Mouse (Mus musculus): Measurements from ENCODE around the gene Neurl3. TPM values are rescaled to one million over a fixed set of nuclear protein-coding genes. Genes with fewer than 3 reads are reported as not detected.

The Neurl3 gene
- total and polyA plus RNA-seq, 3 experiments, result 0.08 to 0.09 (median 0.08) TPM

DNA sequence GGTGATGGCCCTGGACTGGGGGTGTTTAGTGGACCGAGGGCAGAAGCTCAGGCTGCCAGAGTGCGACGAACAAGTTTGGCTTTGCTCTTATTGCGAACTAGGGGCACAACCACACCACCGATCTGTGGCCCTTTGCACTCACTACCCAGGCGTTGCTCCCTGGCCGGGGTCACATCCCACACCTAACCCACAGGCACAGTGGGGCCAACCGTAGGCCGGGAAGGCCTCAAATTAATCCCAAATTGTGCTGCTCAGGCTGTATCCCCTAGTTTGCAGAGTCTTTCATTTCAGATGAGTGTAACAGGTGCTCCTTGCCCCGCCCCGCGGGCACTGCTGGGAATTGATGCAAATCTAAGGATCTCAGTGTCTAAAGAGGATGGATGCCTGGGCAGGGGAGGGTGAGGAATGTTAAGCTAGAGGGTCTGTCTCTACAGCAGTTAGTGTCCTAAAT lies 34.0 kb upstream of the Neurl3 start:
- Histone ChIP-seq H3K27me3 (replicated peaks) (peaks cover 5% of the 10 kb centered on the region), H3K36me3 (replicated peaks in 1 of 2; ENCODE audit: control insufficient read depth in 1 of 2, insufficient read depth in 1 of 2, low read length in 1 of 2) (peaks cover 11 to 33% of the 10 kb centered on the region in 2 experiments), H3K4me2 (ENCODE audit: insufficient read depth, low read depth, poor library complexity, severe bottlenecking) (peak overlapping the region; percentile 83), H3K9ac (ENCODE audit: insufficient read depth, low read depth) (peak overlapping the region; percentile 82), H3K4me1 (ENCODE audit: control insufficient read depth in 1 of 2, insufficient read depth in 2 of 2) (peaks cover 19 to 60% of the 10 kb centered on the region in 2 experiments), H3K9me3 (replicated peaks; ENCODE audit: low read length) (no peaks in the 10 kb centered on the region), H3K27ac (ENCODE audit: insufficient read depth, low read depth) (peak overlapping the region; percentile 80), H3K79me2 (replicated peaks; ENCODE audit: control insufficient read depth, extremely low read depth, insufficient read depth, poor library complexity, severe bottlenecking) (peaks cover 13% of the 10 kb centered on the region), H3K4me3 (replicated peaks in 1 of 3; ENCODE audit: low read depth in 2 of 3, low read length in 2 of 3, poor library complexity in 1 of 3) (peak overlapping the region; percentile 64 to 73 (median 70))
- dilution Hi-C loops (cut with MboI; ENCODE audit: extremely low pct_ligation_motif_present, extremely low pct_unique_long_range_greater_than_20kb, low sequenced_read_pairs), result no loop called here
- DNase-seq (ENCODE audit: extremely low read depth), result peak; percentile 48
- TF ChIP-seq IRF4 (IDR thresholded peaks at IDR 0.05; ENCODE audit: low read depth, low read length) (no peak), NELFE (IDR thresholded peaks at IDR 0.05; ENCODE audit: low read depth, low read length) (no peak), ELF1 (IDR thresholded peaks at IDR 0.05; ENCODE audit: low read depth, low read length) (no peak), UBTF (IDR thresholded peaks at IDR 0.05; ENCODE audit: low read depth, low read length) (no peak), SMC3 (IDR thresholded peaks at IDR 0.05; ENCODE audit: low read depth, low read length) (no peak), EP300 (IDR thresholded peaks at IDR 0.05; ENCODE audit: low read length) (no peak), ETS1 (conservative IDR thresholded peaks at IDR 0.05; ENCODE audit: low read depth, low read length) (no peak), ZC3H11A (IDR thresholded peaks at IDR 0.05; ENCODE audit: low read depth, low read length) (no peak), TBP (conservative IDR thresholded peaks at IDR 0.05; ENCODE audit: low read depth, low read length) (no peak)
- in situ Hi-C loops (cut with MboI; ENCODE audit: low pct_ligation_motif_present, low pct_unique_long_range_greater_than_20kb, low sequenced_read_pairs), result no loop called here

- Histone ChIP-seq H3K27me3 (replicated peaks) (peaks cover 5% of the 10 kb centered on the region), H3K27ac (ENCODE audit: insufficient read depth, low read depth) (peak within 1 kb of the TSS; percentile 81)
- TF ChIP-seq RCOR1 (conservative IDR thresholded peaks at IDR 0.05; ENCODE audit: low read depth, low read length) (peak; percentile 79), GABPA (IDR thresholded peaks at IDR 0.05; ENCODE audit: insufficient replicate concordance, low read depth, low read length) (peak; percentile 44; the same call in 1 of the 2 replicates), NELFE (IDR thresholded peaks at IDR 0.05; ENCODE audit: low read depth, low read length) (peak; percentile 99), TCF12 (IDR thresholded peaks at IDR 0.05; ENCODE audit: low read depth, low read length) (peak; percentile 84), MAX (IDR thresholded peaks at IDR 0.05; ENCODE audit: low read length) (peak; percentile 84), MAFK (IDR thresholded peaks at IDR 0.05; ENCODE audit: insufficient replicate concordance, low read length) (0 out of 2 replicates have a peak, but pooled peaks have one; percentile 50), IRF4 (IDR thresholded peaks at IDR 0.05; ENCODE audit: low read depth, low read length) (peak; percentile 67), PAX5 (IDR thresholded peaks at IDR 0.05; ENCODE audit: low read length) (no peak), USF2 (conservative IDR thresholded peaks at IDR 0.05; ENCODE audit: low read depth, low read length) (no peak), EP300 (IDR thresholded peaks at IDR 0.05; ENCODE audit: low read length) (peak; percentile 22; the same call in 1 of the 2 replicates), MXI1 (IDR thresholded peaks at IDR 0.05; ENCODE audit: low read depth, low read length) (peak; percentile 90), POLR2AphosphoS2 (IDR thresholded peaks at IDR 0.05; ENCODE audit: low read depth, low read length) (peak; percentile 97), TBP (conservative IDR thresholded peaks at IDR 0.05; ENCODE audit: low read depth, low read length) (peak; percentile 27; the same call in 1 of the 2 replicates), POLR2A (IDR thresholded peaks at IDR 0.05; ENCODE audit: low read depth, low read length) (peak; percentile 100), KAT2A (IDR thresholded peaks at IDR 0.05; ENCODE audit: insufficient replicate concordance, low read length) (peak; percentile 89; the same call in 1 of the 2 replicates), E2F4 (IDR thresholded peaks at IDR 0.05; ENCODE audit: insufficient replicate concordance, low read depth, low read length) (no peak), JUND (conservative IDR thresholded peaks at IDR 0.05; ENCODE audit: low read depth, low read length) (no peak), CHD1 (IDR thresholded peaks at IDR 0.05; ENCODE audit: low read depth, low read length) (peak; percentile 60; the same call in 1 of the 2 replicates), USF1 (IDR thresholded peaks at IDR 0.05; ENCODE audit: low read depth, low read length) (no peak), SIN3A (IDR thresholded peaks at IDR 0.05; ENCODE audit: low read length) (peak; percentile 97), ETS1 (conservative IDR thresholded peaks at IDR 0.05; ENCODE audit: low read depth, low read length) (peak; percentile 78), CTCF (conservative IDR thresholded peaks at IDR 0.05 in 1 of 2, IDR thresholded peaks at IDR 0.05 in 1 of 2; ENCODE audit: low read depth in 2 of 2, low read length in 2 of 2) (no peak), SMC3 (IDR thresholded peaks at IDR 0.05; ENCODE audit: low read depth, low read length) (no peak), CHD2 (IDR thresholded peaks at IDR 0.05; ENCODE audit: low read length) (peak; percentile 48; the same call in 1 of the 2 replicates), MYC (IDR thresholded peaks at IDR 0.05; ENCODE audit: low read depth, low read length) (peak; percentile 60), RAD21 (IDR thresholded peaks at IDR 0.05; ENCODE audit: low read depth, low read length) (no peak), JUN (IDR thresholded peaks at IDR 0.05; ENCODE audit: insufficient read depth, low read depth, low read length) (no peak)
These were observed 33.2 kb upstream of the Neurl3 start, which contains the start of gene Arid5a for GRCm38 (mm10) chr1:36307495-36308280. Gene Arid5a (plus strand): TSS chr1:36307733.

More at GRCm38 (mm10) chr1:36307495-36308280, 33.2 kb upstream of the Neurl3 start, which contains the start of gene Arid5a:
- peaks cover 11 to 27% of the 10 kb centered on the region in 2 experiments for H3K36me3 ChIP-seq (replicated peaks in 1 of 2; ENCODE audit: control insufficient read depth in 1 of 2, insufficient read depth in 1 of 2, low read length in 1 of 2)
- in situ Hi-C loops (cut with MboI; ENCODE audit: low pct_ligation_motif_present, low pct_unique_long_range_greater_than_20kb, low sequenced_read_pairs) (no loop called here), dilution Hi-C loops (cut with MboI; ENCODE audit: extremely low pct_ligation_motif_present, extremely low pct_unique_long_range_greater_than_20kb, low sequenced_read_pairs) (no loop called here)
- H3K9me3 ChIP-seq (replicated peaks; ENCODE audit: low read length), result no peaks in the 10 kb centered on the region
- peaks cover 13% of the 10 kb centered on the region for H3K79me2 ChIP-seq (replicated peaks; ENCODE audit: control insufficient read depth, extremely low read depth, insufficient read depth, poor library complexity, severe bottlenecking)
- DNase-seq (ENCODE audit: extremely low read depth), result peak; percentile 97
- peak within 1 kb of the TSS; percentile 82 for H3K9ac ChIP-seq (ENCODE audit: insufficient read depth, low read depth)
- peaks cover 21 to 63% of the 10 kb centered on the region in 2 experiments for H3K4me1 ChIP-seq (ENCODE audit: control insufficient read depth in 1 of 2, insufficient read depth in 2 of 2)
- H3K4me3 ChIP-seq (replicated peaks in 1 of 3; ENCODE audit: low read depth in 2 of 3, low read length in 2 of 3, poor library complexity in 1 of 3), result peak within 1 kb of the TSS; percentile 64 to 73 (median 70)
- H3K4me2 ChIP-seq (ENCODE audit: insufficient read depth, low read depth, poor library complexity, severe bottlenecking), result peak within 1 kb of the TSS; percentile 83
